Mouse (Mus musculus) heart, adult 18-20 months (tissue): ENCODE measurements around the gene Pkn3. TPM values are rescaled to one million over a fixed set of nuclear protein-coding genes. Genes with fewer than 3 reads are reported as not detected.
"Not testable (repeated sequence)": the region's sequence is repeated elsewhere in the genome, so short reads cannot be mapped to it uniquely, and the experiment has no call there.

Experiments
- DNase-seq, 2 experiments: peaks; one replicate each; pipeline ENCODE4 v3.0.0; 2021 to 2022; ENCODE audit warnings: mixed read lengths in 1 of 2
- long read RNA-seq, 2 experiments: library from polyadenylated mRNA; stranded (forward); transcript quantifications; one replicate each; pipeline ENCODE4 v2.0.0; 2021
- total RNA-seq, 2 experiments: library from RNA; stranded (reverse); gene quantifications; 2 replicates each; pipeline ENCODE4 v1.2.3; 2021

Pkn3 gene
- total RNA-seq = 1 to 10 TPM; 7.8 to 9.3 TPM
- long read RNA-seq, experiment 1, transcript Pkn3-201 (22 exons, 3,113 nt) = major isoform, 5 of 6 reads
- long read RNA-seq, experiment 1, partial matches to known transcripts = 0 of 6 reads
- long read RNA-seq, experiment 1, other reads (novel, unspliced or antisense) = 1 of 6 reads
- long read RNA-seq, experiment 2, partial matches to known transcripts = 2 of 6 reads
- long read RNA-seq, experiment 2, other reads (novel, unspliced or antisense) = 0 of 6 reads

GRCm38 (mm10) chr2:30077502-30078348 is at the start of gene Pkn3:
TSS of gene Pkn3 (plus strand) at chr2:30077684.
- DNase-seq = peak; percentile 88 to 89

DNA sequence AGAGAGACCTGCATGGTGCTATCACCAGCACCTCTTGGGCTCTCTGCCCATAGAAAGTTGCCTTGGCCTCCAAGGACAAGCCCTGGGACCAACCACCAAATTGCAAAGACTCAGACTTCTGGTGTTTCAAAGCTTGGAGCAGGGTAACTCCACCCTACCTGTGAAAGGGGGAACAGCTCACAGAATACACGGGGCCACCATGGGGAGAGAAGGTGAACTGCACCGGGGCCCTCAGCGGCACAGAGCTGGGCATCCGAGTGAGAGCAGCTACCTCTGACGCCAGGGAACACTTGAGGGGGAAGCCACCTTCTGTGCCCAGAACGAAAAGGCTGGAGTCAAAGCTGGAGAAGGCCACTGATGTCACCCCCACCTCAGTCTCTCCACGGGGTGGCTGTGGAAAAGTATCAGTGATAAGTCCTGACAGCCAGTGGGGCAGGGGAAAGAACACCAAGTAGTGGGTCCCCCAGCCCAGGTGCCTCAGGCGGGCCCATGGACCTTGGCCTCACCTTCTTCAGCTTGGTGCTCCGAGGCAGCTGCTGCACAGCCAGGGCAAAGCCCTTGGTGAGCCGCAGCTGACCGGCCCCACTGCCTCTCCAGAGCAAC is 45.1 kb upstream of the Pkn3 start:
- no peak for DNase-seq

DNA sequence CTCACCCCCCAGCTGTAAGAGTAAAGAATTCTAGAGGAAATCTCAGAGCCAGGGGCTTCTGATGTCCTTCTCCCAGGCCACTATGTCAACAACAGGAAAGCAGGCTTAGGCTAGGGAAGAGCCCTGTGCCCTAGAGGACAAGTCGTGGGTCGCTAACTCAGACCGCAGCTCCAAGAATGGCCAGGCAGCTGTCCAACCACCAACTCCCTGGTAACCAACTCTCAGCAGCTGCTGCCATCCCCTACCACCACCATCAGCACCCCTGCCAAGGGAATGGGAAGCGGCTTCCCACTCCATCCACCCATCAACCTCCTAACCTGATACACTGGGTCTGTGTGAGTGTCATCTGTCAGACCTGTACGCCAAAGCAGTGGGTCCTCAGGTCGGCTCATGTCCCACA is 44.5 kb upstream of the Pkn3 start:
- no peak for DNase-seq

DNA sequence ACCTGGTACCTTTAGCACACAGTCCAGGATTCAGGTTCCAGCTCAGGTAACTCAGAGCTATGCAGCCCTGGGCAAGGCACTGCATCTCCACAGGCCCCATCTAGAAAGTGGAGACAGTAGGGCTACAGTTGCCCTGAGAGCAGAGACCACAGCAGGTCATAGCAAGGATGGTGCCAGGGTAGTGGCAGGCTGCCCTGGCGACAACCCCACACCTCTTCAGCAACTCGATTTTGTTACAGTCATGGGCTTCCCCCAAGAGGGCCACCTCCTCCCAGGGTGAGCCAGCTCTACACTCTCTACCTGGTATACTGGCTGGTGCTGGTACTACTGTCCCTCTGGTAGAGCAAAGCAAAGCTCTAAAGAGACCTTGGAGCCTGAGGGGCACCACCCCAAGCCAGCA is 39.7 kb upstream of the Pkn3 start:
- DNase-seq = no peak

- DNase-seq = no peak
Observed at GRCm38 (mm10) chr2:30038370-30038769, 39.1 kb upstream of the Pkn3 start.

GRCm38 (mm10) chr2:30039687-30040086 is 37.8 kb upstream of the Pkn3 start:
- peak in 1 of 2 experiments; percentile 41 for DNase-seq

DNA sequence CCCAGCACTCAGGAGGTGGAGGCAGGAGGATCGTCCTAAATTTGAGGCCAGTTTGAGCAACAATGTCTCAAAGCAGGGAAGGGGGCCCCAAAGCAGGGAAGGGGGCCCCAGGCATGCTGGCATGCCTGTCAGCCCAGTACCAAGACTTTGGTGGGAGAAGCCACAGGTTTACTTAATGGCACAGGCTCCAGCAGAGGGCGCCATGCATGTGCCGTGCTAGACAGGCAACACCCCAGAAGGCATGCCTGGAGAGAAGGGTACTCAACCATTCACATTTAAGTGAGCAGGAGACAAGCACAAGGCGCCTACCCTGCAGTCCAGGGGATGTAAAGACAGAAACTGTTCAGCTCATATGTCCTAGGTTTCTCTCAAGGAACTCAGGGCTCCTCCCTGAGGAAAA is 35.0 kb upstream of the Pkn3 start:
- peak; percentile 70 to 85 for DNase-seq

DNA sequence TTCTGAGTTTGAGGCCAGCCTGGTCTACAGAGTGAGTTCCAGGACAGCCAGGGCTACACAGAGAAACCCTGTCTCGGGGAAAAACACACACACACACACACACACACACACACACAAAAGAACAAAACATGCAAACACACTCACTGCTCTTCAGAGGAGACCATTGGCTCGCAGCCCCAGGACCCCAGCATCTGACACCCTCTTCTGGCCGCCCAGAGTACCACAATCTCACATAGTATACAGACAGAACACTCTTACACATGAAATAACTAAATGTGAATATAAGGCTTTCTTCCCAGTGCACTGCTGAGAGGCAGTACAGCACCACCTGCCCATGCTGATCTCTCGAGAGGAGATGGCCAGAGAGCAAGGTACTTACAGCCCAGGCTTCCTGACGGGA is 32.9 kb upstream of the Pkn3 start:
- DNase-seq = no peak

GRCm38 (mm10) chr2:30047127-30047526 is 30.4 kb upstream of the Pkn3 start:
- DNase-seq = no peak

- no peak for DNase-seq
Observed at GRCm38 (mm10) chr2:30048101-30048501, 29.4 kb upstream of the Pkn3 start.

DNA sequence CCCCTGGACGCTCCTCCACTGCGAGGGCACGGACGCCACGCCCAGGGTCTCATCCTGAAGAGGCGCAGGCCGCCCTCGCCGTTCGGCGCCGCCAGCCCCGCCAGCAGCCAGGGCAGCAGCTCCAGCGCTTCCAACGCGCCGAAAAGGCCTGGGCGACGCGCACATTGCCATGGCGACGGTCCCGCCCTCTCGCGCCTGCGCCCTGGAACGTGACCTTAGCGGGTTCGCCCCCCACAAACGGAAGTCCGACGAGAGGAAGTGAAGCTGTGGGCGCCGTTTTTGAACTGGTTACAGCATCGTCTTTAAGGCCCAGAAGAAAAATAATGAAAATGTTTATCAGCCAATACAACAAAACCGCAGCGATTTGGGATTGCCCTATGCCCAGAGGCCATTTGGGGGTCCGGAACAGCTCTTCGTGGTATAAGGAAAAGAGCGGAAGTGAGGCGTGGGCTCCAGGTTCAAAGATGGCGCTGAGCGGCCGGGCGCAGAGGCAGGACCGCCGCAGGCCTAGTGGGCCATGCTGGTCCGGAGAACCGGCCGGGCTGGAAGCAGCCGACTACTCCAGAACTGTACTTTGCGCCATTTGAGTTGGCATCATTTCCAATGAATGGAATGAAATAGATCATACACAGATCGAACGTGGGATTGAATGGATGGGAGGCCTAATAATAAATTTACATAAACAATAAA is 28.6 kb upstream of the Pkn3 start, which contains the start of gene Wdr34:
Gene Wdr34 (minus strand): TSS at position 183 of the 690 bp plus-strand sequence.
- peak; percentile 97 to 99 for DNase-seq

- no peak for DNase-seq
Observed at GRCm38 (mm10) chr2:30049831-30050230, 27.7 kb upstream of the Pkn3 start.

- DNase-seq = no peak
Observed at GRCm38 (mm10) chr2:30051992-30052761, 25.3 kb upstream of the Pkn3 start.

DNA sequence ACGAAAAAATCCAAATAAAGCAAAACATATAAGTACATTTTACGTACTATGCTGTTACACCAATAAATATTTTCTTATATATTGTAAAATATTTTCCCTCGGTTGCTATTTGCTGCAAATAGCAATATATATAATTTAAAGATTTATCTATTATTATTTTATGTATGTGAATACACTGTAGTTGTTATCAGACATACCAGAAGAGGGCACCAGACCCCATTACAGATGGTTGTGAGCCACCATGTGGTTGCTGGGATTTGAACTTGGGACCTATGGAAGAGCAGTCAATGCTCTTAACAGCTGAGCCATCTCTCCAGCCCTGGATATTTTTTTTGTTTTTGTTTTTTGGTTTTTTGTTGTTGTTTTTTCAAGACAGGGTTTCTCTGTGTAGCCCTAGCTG is 22.2 kb upstream of the Pkn3 start:
- DNase-seq = not testable (repeated sequence)

- no peak for DNase-seq
Observed at GRCm38 (mm10) chr2:30056736-30057135, 20.7 kb upstream of the Pkn3 start.

DNA sequence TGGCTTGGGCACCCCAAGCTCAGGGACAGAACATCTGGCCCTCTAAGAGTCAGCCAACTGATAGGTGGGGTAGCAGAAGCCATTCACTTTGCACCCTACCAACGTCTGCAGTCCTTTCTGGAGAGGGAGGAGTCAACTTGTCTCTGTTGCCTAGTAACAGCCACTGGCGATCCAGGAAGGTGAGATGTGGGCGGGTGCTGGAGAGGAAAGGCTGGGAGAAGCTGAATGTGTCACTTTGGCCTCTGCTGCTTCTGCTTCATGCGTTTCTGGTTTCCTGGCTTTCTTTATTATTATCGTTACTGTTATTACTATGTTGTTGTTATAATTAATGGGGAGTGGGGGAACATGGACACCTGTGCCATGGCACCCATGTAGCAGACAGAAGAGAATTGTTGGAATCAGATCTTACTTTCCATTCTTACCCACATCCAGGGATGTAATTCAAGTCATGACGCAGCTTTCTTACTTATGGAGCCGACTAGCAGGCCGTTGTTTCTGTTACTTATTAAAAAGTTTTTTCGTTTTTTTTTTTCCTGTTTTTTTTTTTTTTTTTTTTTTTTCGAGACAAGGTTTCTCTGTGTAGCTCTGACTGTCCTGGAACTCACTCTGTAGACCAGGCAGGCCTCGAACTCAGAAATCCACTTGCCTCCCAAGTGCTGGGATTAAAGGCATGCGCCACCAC is 20.1 kb upstream of the Pkn3 start, which contains the start of gene Set:
Gene Set (plus strand): TSS at position 156 of the 682 bp plus-strand sequence.
- no peak for DNase-seq

GRCm38 (mm10) chr2:30058418-30058817 is 19.1 kb upstream of the Pkn3 start:
- no peak for DNase-seq

- peak; percentile 40 to 58 for DNase-seq
Observed at GRCm38 (mm10) chr2:30061215-30062166, 16.0 kb upstream of the Pkn3 start.

- DNase-seq = peak; percentile 79 to 81
Observed at GRCm38 (mm10) chr2:30062249-30063093, 15.0 kb upstream of the Pkn3 start.
